Mouse (Mus musculus) thymus, postnatal 25 days (tissue): Measurements from ENCODE around the gene Rnpepl1.
"Not testable (repeated sequence)": the region's sequence is repeated elsewhere in the genome, so short reads cannot be mapped to it uniquely, and the experiment has no call there.

Source experiments
- DNase-seq: peaks from one replicate; pipeline ENCODE4 v3.0.0; 2022

Gene Rnpepl1

GRCm38 (mm10) chr1:92943219-92943989, 32.8 kb downstream of the Rnpepl1 start:
- DNase-seq: no peak

- DNase-seq: no peak
Observed at GRCm38 (mm10) chr1:92947966-92948365, 37.4 kb downstream of the Rnpepl1 start.

- no peak for DNase-seq
Observed at GRCm38 (mm10) chr1:92949426-92949825, 38.8 kb downstream of the Rnpepl1 start.

- no peak for DNase-seq
Observed at GRCm38 (mm10) chr1:92950607-92951006, 40.0 kb downstream of the Rnpepl1 start, which contains the start of gene Gpr35. Gene Gpr35 (plus strand): TSS chr1:92950865.

GRCm38 (mm10) chr1:92953641-92954040, 43.1 kb downstream of the Rnpepl1 start:
- no peak for DNase-seq

- peak; percentile 74 for DNase-seq
Observed at GRCm38 (mm10) chr1:92956571-92957335, 46.2 kb downstream of the Rnpepl1 start.

- DNase-seq: no peak
Observed at GRCm38 (mm10) chr1:92958999-92959398, 48.4 kb downstream of the Rnpepl1 start.

- DNase-seq: not testable (repeated sequence)
Observed at GRCm38 (mm10) chr1:92970791-92971190, 60.2 kb downstream of the Rnpepl1 start.

GRCm38 (mm10) chr1:92971879-92972795, 61.6 kb downstream of the Rnpepl1 start:
- no peak for DNase-seq

GRCm38 (mm10) chr1:92972854-92973253, 62.3 kb downstream of the Rnpepl1 start:
- peak; percentile 7 for DNase-seq
